ENCODE assay signal across 7 mouse cellular contexts in the genomic region with DNA sequence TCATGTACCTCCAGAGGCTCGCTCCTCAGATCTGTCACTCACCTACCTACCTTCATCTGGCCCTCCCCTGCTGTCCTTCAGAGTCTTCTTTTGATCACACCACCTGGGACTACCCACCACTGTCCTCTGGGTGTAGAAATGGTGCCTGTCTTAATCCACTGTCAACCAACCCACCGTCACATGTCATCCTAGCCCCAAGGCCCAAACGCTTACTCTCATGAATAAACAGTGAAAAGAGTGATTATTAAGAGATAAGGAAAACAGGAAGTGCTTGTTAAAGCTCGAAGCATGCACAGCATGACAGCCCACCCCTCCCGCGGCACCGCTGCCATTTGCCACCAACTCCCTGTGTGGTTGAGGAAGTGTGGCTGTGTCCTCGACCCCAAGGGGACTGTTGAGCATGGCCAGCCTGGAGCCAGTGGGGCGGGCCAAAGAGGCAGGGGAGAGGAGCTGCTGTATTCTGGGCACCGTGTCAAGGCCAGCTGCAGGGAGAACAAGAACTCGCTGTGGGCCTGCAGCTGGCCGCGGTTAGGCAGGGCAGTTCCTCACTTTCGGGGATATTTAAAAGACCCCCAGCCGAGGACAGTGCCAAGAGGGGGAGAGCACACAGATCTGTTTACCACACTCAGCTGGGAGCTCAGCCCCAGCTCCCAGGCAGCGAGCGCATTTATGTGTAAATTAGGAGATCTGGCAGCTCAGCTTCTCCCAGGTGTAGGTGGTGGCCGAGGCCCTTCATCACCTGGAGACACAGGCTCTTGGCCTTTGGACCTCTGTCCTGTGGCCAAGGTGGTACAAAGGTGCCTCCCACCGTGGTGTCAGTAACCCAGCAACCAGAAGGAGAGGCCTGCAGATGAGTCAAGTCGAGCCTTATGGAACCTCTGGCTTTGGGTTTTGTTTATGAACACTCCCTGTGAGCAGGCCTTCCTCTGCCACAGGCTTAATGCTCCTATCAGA.
A peak's percentile ranks its signal among the peaks of the same experiment; 100 is the strongest.
DNase-seq lines count a peak whose midpoint lies in the region; ATAC-seq and TF ChIP-seq lines count a peak whose summit lies in the region.

No protein-coding gene starts in this region.

- peak; percentile 46 for ATAC-seq in inflammation-experienced regulatory T-cells, adult 6 months
- ATAC-seq in megakaryocyte-erythroid progenitor cell, adult 5-6 weeks (replicated peaks; ENCODE audit: low FRiP score, low TSS enrichment, poor library complexity, severe bottlenecking), result peak; percentile 66

- DNase-seq in adrenal gland, adult (ENCODE audit: inconsistent age in 2 of 2, low spot score in 1 of 2), result peak; percentile 79 to 86
- DNase-seq in gastrocnemius, postnatal 4 days (ENCODE audit: low spot score in 2 of 2), result peak; percentile 59 to 84
- peak; percentile 42 to 76 for DNase-seq in left cerebral cortex, adult 9 months (ENCODE audit: low spot score in 2 of 2)
- DNase-seq in right cerebral cortex, postnatal 4 days, result peak; percentile 73

- H3K27ac ChIP-seq in cortical plate, adult 2 months (ENCODE audit: insufficient read depth, low read length), result peak overlapping the region; percentile 89

- TF ChIP-seq CTCF in cortical plate, adult 2 months (IDR thresholded peaks at IDR 0.05; ENCODE audit: extremely low read depth, insufficient read depth, low read length), result no peak

- H3K4me3 ChIP-seq in cortical plate, adult 2 months (ENCODE audit: insufficient read depth, low read length), result no peak overlapping the region

- 0 out of 2 replicates have a peak, but pooled peaks cover 2% of the 10 kb centered on the region for H3K4me1 ChIP-seq in cortical plate, adult 2 months (ENCODE audit: control insufficient read depth, insufficient read depth, low read length)

- no peak for TF ChIP-seq POLR2A in cortical plate, adult 2 months (IDR thresholded peaks at IDR 0.05; ENCODE audit: extremely low read depth, insufficient read depth, low read length)
